Mouse (Mus musculus) hindbrain, embryonic 12.5 days (tissue): ENCODE measurements around the gene Klhdc4. TPM values are rescaled to one million over a fixed set of nuclear protein-coding genes. Genes with fewer than 3 reads are reported as not detected.

Experiments used
- ATAC-seq: fragments of 200-750 bp; cut with Nextera tagmentation; 2 replicates; pipeline ENCODE4 v1.8.0; 2017; ENCODE audit warnings: moderate TSS enrichment; ENCODE audit not compliant: low FRiP score
- H3K27ac ChIP-seq: fragments of 300-500 bp; sonication (generic); 2 replicates; pipeline ENCODE4 v1.5.1; 2016; ENCODE audit warnings: mild to moderate bottlenecking
- H3K27me3 ChIP-seq: fragments of 300-500 bp; sonication (generic); 2 replicates; pipeline ENCODE4 v1.6.1; 2016; ENCODE audit warnings: mild to moderate bottlenecking
- H3K36me3 ChIP-seq: fragments of 300-500 bp; sonication (generic); 2 replicates; pipeline ENCODE4 v1.6.1; 2016; ENCODE audit warnings: mild to moderate bottlenecking
- H3K4me1 ChIP-seq: fragments of 300-500 bp; sonication (generic); 2 replicates; pipeline ENCODE4 v1.6.1; 2016
- H3K4me2 ChIP-seq: fragments of 300-500 bp; sonication (generic); replicated peaks from 2 replicates; pipeline ENCODE4 v1.6.1; 2016; ENCODE audit warnings: mild to moderate bottlenecking
- H3K4me3 ChIP-seq: fragments of 300-500 bp; sonication (generic); 2 replicates; pipeline ENCODE4 v1.5.1; 2016; ENCODE audit warnings: mild to moderate bottlenecking
- H3K9ac ChIP-seq: fragments of 300-500 bp; sonication (generic); 2 replicates; pipeline ENCODE4 v1.6.1; 2016; ENCODE audit warnings: mild to moderate bottlenecking, moderate library complexity
- H3K9me3 ChIP-seq: fragments of 300-500 bp; sonication (generic); replicated peaks from 2 replicates; pipeline ENCODE4 v1.6.1; 2016; ENCODE audit warnings: mild to moderate bottlenecking
- WGBS: fragments of 180-500 bp; shearing (Covaris S2); methylation state at CpG from one replicate; pipeline ENCODE4 v1.1.7; 2016; 5-methylcytosine and 5-hydroxymethylcytosine counted together
- polyA plus RNA-seq: library from polyadenylated mRNA; unstranded; fragments of >200 nt; fragmentation: Nextera tagmentation; extraction: Ambion mirVana; gene quantifications from 2 replicates; pipeline ENCODE4 v1.2.1, GENCODE M21; 2016

Gene Klhdc4
- polyA plus RNA-seq, 1 experiment from 2014 or later = 43.0 TPM

GRCm38 (mm10) chr8:121762999-121763699, 66.2 kb downstream of the Klhdc4 start:
- no peak overlapping the region for H3K27ac ChIP-seq
- ATAC-seq = peak; percentile 51; the same call in 1 of the 2 replicates
- 54% methylated on average over 7 of the region's 7 CpGs for WGBS

GRCm38 (mm10) chr8:121761480-121761879, 67.9 kb downstream of the Klhdc4 start:
- H3K4me3 ChIP-seq = no peak overlapping the region
- no peak overlapping the region for H3K27ac ChIP-seq
- WGBS = 35% methylated on average over 10 of the region's 10 CpGs
- no peak overlapping the region for H3K9ac ChIP-seq
- no peak for ATAC-seq
- 0 out of 2 replicates have a peak, but pooled peaks cover 5% of the 10 kb centered on the region for H3K27me3 ChIP-seq
- no peaks in the 10 kb centered on the region for H3K9me3 ChIP-seq
- no peak overlapping the region for H3K4me2 ChIP-seq
- no peaks in the 10 kb centered on the region for H3K36me3 ChIP-seq
- peaks cover 7% of the 10 kb centered on the region; the same call in 1 of the 2 replicates for H3K4me1 ChIP-seq

More at GRCm38 (mm10) chr8:121762999-121763699, 66.2 kb downstream of the Klhdc4 start:
- Histone ChIP-seq H3K4me3 (no peak overlapping the region), H3K4me1 (peaks cover 7% of the 10 kb centered on the region; the same call in 1 of the 2 replicates), H3K4me2 (no peak overlapping the region), H3K9ac (no peak overlapping the region), H3K36me3 (no peaks in the 10 kb centered on the region), H3K27me3 (0 out of 2 replicates have a peak, but pooled peaks cover 5% of the 10 kb centered on the region), H3K9me3 (no peaks in the 10 kb centered on the region)

- Histone ChIP-seq H3K4me3 (no peak overlapping the region), H3K9ac (no peak overlapping the region), H3K36me3 (no peaks in the 10 kb centered on the region), H3K27me3 (0 out of 2 replicates have a peak, but pooled peaks cover 5% of the 10 kb centered on the region), H3K4me1 (peaks cover 7% of the 10 kb centered on the region; the same call in 1 of the 2 replicates), H3K9me3 (no peaks in the 10 kb centered on the region), H3K4me2 (no peak overlapping the region), H3K27ac (no peak overlapping the region)
- no peak for ATAC-seq
- 75% methylated on average over 7 of the region's 7 CpGs for WGBS
Measured at GRCm38 (mm10) chr8:121760484-121760883, 68.9 kb downstream of the Klhdc4 start.

GRCm38 (mm10) chr8:121758470-121758869, 70.9 kb downstream of the Klhdc4 start:
- no peak overlapping the region for H3K4me2 ChIP-seq
- ATAC-seq = no peak
- no peak overlapping the region for H3K4me3 ChIP-seq
- no peak overlapping the region for H3K9ac ChIP-seq
- H3K4me1 ChIP-seq = peaks cover 5% of the 10 kb centered on the region; the same call in 1 of the 2 replicates
- WGBS = 74% methylated on average over 12 of the region's 12 CpGs
- H3K27ac ChIP-seq = no peak overlapping the region
- 0 out of 2 replicates have a peak, but pooled peaks cover under 1% of the 10 kb centered on the region for H3K36me3 ChIP-seq
- H3K27me3 ChIP-seq = peaks cover 11% of the 10 kb centered on the region; the same call in 1 of the 2 replicates
- no peaks in the 10 kb centered on the region for H3K9me3 ChIP-seq

- Histone ChIP-seq H3K4me3 (no peak overlapping the region), H3K9me3 (peaks cover 7% of the 10 kb centered on the region), H3K4me1 (no peaks in the 10 kb centered on the region), H3K36me3 (0 out of 2 replicates have a peak, but pooled peaks cover 6% of the 10 kb centered on the region), H3K9ac (no peak overlapping the region), H3K27ac (no peak overlapping the region), H3K27me3 (peaks cover 20% of the 10 kb centered on the region), H3K4me2 (no peak overlapping the region)
- ATAC-seq = no peak
- 21% methylated on average over 3 of the region's 3 CpGs for WGBS
Measured at GRCm38 (mm10) chr8:121751407-121751806, 78.0 kb downstream of the Klhdc4 start.

- H3K27me3 ChIP-seq = peaks cover 21% of the 10 kb centered on the region
- 39% methylated on average over 3 of the region's 3 CpGs for WGBS
- H3K4me1 ChIP-seq = no peaks in the 10 kb centered on the region
- peaks cover 7% of the 10 kb centered on the region for H3K9me3 ChIP-seq
- H3K36me3 ChIP-seq = 0 out of 2 replicates have a peak, but pooled peaks cover 6% of the 10 kb centered on the region
- no peak overlapping the region for H3K27ac ChIP-seq
- H3K4me2 ChIP-seq = no peak overlapping the region
- H3K4me3 ChIP-seq = no peak overlapping the region
- ATAC-seq = no peak
- H3K9ac ChIP-seq = no peak overlapping the region
Measured at GRCm38 (mm10) chr8:121750512-121750911, 78.9 kb downstream of the Klhdc4 start.

GRCm38 (mm10) chr8:121749501-121749900, 79.9 kb downstream of the Klhdc4 start:
- Histone ChIP-seq H3K36me3 (0 out of 2 replicates have a peak, but pooled peaks cover 6% of the 10 kb centered on the region), H3K9me3 (peaks cover 7% of the 10 kb centered on the region), H3K9ac (no peak overlapping the region), H3K4me2 (no peak overlapping the region), H3K27me3 (peaks cover 18% of the 10 kb centered on the region), H3K27ac (no peak overlapping the region), H3K4me3 (no peak overlapping the region), H3K4me1 (no peaks in the 10 kb centered on the region)
- no peak for ATAC-seq
- WGBS = 86% methylated on average over 9 of the region's 9 CpGs

Other genes starting within 250 kb of the Klhdc4 start
- 292 and 300 TPM in 2 replicates for gene Map1lc3b, start 239.2 kb downstream of the Klhdc4 start, polyA plus RNA-seq
- 26.5 and 27.6 TPM in 2 replicates for gene Zcchc14, start 176.7 kb downstream of the Klhdc4 start, polyA plus RNA-seq
- 47.7 and 50.9 TPM in 2 replicates for gene Jph3, start 99.9 kb downstream of the Klhdc4 start, polyA plus RNA-seq
- gene Slc7a5, start 78.1 kb upstream of the Klhdc4 start, polyA plus RNA-seq = 29.4 and 33.2 TPM in 2 replicates
- gene Car5a, start 115.3 kb upstream of the Klhdc4 start, polyA plus RNA-seq = 0.18 TPM in 1 of 2 replicates, not detected in the other
- gene Banp, start 120.2 kb upstream of the Klhdc4 start, polyA plus RNA-seq = 48.3 and 57.3 TPM in 2 replicates